Mouse (Mus musculus): ENCODE measurements at regions not wholly inside any gene's neighbourhood (a gene's known extent, or its start where the extent isn't known, plus 50 kb on each side); places are given as distances from the start of the nearest gene placed in this dataset.

- no peaks in the 10 kb centered on the region for H3K27me3 ChIP-seq (ENCODE audit: control insufficient read depth in 1 of 2, insufficient read depth in 2 of 2, low read length in 2 of 2)
- no peaks in the 10 kb centered on the region for H3K79me2 ChIP-seq (ENCODE audit: control insufficient read depth, insufficient read depth, low read length, poor library complexity)
- H3K9ac ChIP-seq (ENCODE audit: control insufficient read depth, low read depth, low read length, poor library complexity, severe bottlenecking), result no peak overlapping the region
- DNase-seq (ENCODE audit: low read depth, low spot score), result no peak
- H3K36me3 ChIP-seq (ENCODE audit: control insufficient read depth in 1 of 2, insufficient read depth in 2 of 2, low read length in 2 of 2), result no peaks in the 10 kb centered on the region
- H3K4me3 ChIP-seq (ENCODE audit: control insufficient read depth in 1 of 2, insufficient read depth in 1 of 2, low read depth in 2 of 2, low read length in 2 of 2), result no peak overlapping the region
- H3K4me1 ChIP-seq (ENCODE audit: control insufficient read depth in 1 of 2, insufficient read depth in 2 of 2, low read length in 2 of 2), result no peaks in the 10 kb centered on the region
- TF ChIP-seq ZNF384 (IDR thresholded peaks at IDR 0.05; ENCODE audit: low read depth, low read length) (no peak), ZC3H11A (IDR thresholded peaks at IDR 0.05; ENCODE audit: low read depth, low read length) (no peak), ETS1 (IDR thresholded peaks at IDR 0.05; ENCODE audit: low read depth, low read length) (no peak), MAZ (IDR thresholded peaks at IDR 0.05; ENCODE audit: low read depth, low read length) (no peak), POLR2AphosphoS5 (IDR thresholded peaks at IDR 0.05; ENCODE audit: borderline replicate concordance, low read depth, low read length) (no peak)
- no peak overlapping the region for H3K27ac ChIP-seq (ENCODE audit: control insufficient read depth, low read depth, low read length)
- no peaks in the 10 kb centered on the region for H3K9me3 ChIP-seq (replicated peaks; ENCODE audit: insufficient read depth, low read length)
Observed at GRCm38 (mm10) chr4:105912296-105912695, 122.6 kb downstream of the Gm12728 start.

GRCm38 (mm10) chr4:105914996-105915395 is 125.3 kb downstream of the Gm12728 start:
- Histone ChIP-seq H3K9me3 (replicated peaks; ENCODE audit: insufficient read depth, low read length) (no peaks in the 10 kb centered on the region), H3K4me1 (ENCODE audit: control insufficient read depth in 1 of 2, insufficient read depth in 2 of 2, low read length in 2 of 2) (no peaks in the 10 kb centered on the region), H3K9ac (ENCODE audit: control insufficient read depth, low read depth, low read length, poor library complexity, severe bottlenecking) (no peak overlapping the region), H3K27ac (ENCODE audit: control insufficient read depth, low read depth, low read length) (no peak overlapping the region), H3K36me3 (ENCODE audit: control insufficient read depth in 1 of 2, insufficient read depth in 2 of 2, low read length in 2 of 2) (no peaks in the 10 kb centered on the region), H3K79me2 (ENCODE audit: control insufficient read depth, insufficient read depth, low read length, poor library complexity) (no peaks in the 10 kb centered on the region), H3K27me3 (ENCODE audit: control insufficient read depth in 1 of 2, insufficient read depth in 2 of 2, low read length in 2 of 2) (no peaks in the 10 kb centered on the region), H3K4me3 (ENCODE audit: control insufficient read depth in 1 of 2, insufficient read depth in 1 of 2, low read depth in 2 of 2, low read length in 2 of 2) (no peak overlapping the region)
- peak; percentile 2 for DNase-seq (ENCODE audit: low read depth, low spot score)
- no peak; a peak in 1 of 6 replicates for TF ChIP-seq CTCF (IDR thresholded peaks at IDR 0.05 in 2 of 3, conservative IDR thresholded peaks at IDR 0.05 in 1 of 3; ENCODE audit: control insufficient read depth in 1 of 3, insufficient read depth in 1 of 3, low read depth in 2 of 3, low read length in 3 of 3, poor library complexity in 1 of 3, severe bottlenecking in 1 of 3)
- TF ChIP-seq POLR2AphosphoS5 (IDR thresholded peaks at IDR 0.05; ENCODE audit: borderline replicate concordance, low read depth, low read length), result no peak
- no peak for TF ChIP-seq E2F4 (IDR thresholded peaks at IDR 0.05; ENCODE audit: borderline replicate concordance, low read depth, low read length)
- no peak for TF ChIP-seq ZC3H11A (IDR thresholded peaks at IDR 0.05; ENCODE audit: low read depth, low read length)
- no peak for TF ChIP-seq HCFC1 (IDR thresholded peaks at IDR 0.05; ENCODE audit: low read depth, low read length)
- TF ChIP-seq MAX (IDR thresholded peaks at IDR 0.05; ENCODE audit: low read length), result no peak
- TF ChIP-seq USF2 (IDR thresholded peaks at IDR 0.05; ENCODE audit: borderline replicate concordance in 1 of 2, insufficient read depth in 1 of 2, low read depth in 1 of 2, low read length in 2 of 2), result no peak
- TF ChIP-seq TBP (IDR thresholded peaks at IDR 0.05; ENCODE audit: low read depth, low read length), result no peak
- no peak for TF ChIP-seq ZKSCAN1 (IDR thresholded peaks at IDR 0.05; ENCODE audit: low read depth, low read length)
- no peak for TF ChIP-seq NRF1 (IDR thresholded peaks at IDR 0.05; ENCODE audit: insufficient read depth, low read depth, low read length, poor library complexity, severe bottlenecking)
- no peak for TF ChIP-seq ETS1 (IDR thresholded peaks at IDR 0.05; ENCODE audit: low read depth, low read length)
- no peak for TF ChIP-seq BHLHE40 (IDR thresholded peaks at IDR 0.05; ENCODE audit: borderline replicate concordance, low read depth, low read length)
- TF ChIP-seq POLR2A (IDR thresholded peaks at IDR 0.05; ENCODE audit: control insufficient read depth in 1 of 2, insufficient read depth in 1 of 2, low read depth in 1 of 2, low read length in 2 of 2, poor library complexity in 1 of 2), result no peak
- no peak for TF ChIP-seq POLR2AphosphoS2 (IDR thresholded peaks at IDR 0.05; ENCODE audit: low read length)
- no peak for TF ChIP-seq GABPA (IDR thresholded peaks at IDR 0.05; ENCODE audit: low read depth, low read length)
- no peak for TF ChIP-seq MXI1 (IDR thresholded peaks at IDR 0.05; ENCODE audit: low read depth, low read length)
- no peak for TF ChIP-seq GATA1 (IDR thresholded peaks at IDR 0.05; ENCODE audit: low read depth, low read length)
- TF ChIP-seq TAL1 (IDR thresholded peaks at IDR 0.05; ENCODE audit: low read length), result no peak
